Mouse (Mus musculus): ENCODE measurements around the gene Dolk.

DNA sequence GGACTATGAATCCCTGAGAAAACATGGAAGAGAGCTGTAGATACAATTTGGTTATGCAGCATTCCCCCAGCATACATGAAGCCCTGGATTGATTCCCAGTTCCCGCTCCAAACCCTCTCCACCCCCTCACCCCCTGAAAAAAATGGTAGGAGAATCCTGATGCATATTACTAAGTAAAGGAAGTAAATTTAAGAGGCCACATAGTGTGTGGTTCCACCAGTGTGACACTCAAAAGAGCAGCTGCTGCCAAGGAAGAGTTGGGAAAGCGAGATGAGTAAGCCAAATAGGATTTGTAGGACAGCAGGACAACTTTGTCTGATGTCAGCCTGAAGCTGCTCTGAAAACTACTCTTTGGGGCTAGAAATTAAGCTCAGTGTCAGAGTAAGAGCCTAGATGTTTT, 25.3 kb upstream of the Dolk start:
- TF ChIP-seq CTCF (conservative IDR thresholded peaks at IDR 0.05; ENCODE audit: low read length): no peak
- TF ChIP-seq NANOG (IDR thresholded peaks at IDR 0.05; ENCODE audit: borderline replicate concordance, low read length): no peak
